ENCODE assay signal across 11 mouse cellular contexts in genomic region chr8:102554213-102554612, GRCm38 (mm10).
DNase-seq lines count a peak whose midpoint lies in the region; ATAC-seq lines count a peak whose summit lies in the region.
"Had no signal": no experiment of that assay in that cellular context is flagged by ENCODE, and none has a peak within 500 bp of the region (broad histone marks: within the 10 kb centered on the region; RNA-seq: fewer than 3 reads in every experiment).

No protein-coding gene starts in this region.

- 64% methylated on average over 6 of the region's 6 CpGs for WGBS in forebrain, embryonic 15.5 days
- WGBS in forebrain, embryonic 13.5 days, result 66% methylated on average over 6 of the region's 6 CpGs
- WGBS in kidney, embryonic 16.5 days, result 34% methylated on average over 6 of the region's 6 CpGs
- 38% methylated on average over 6 of the region's 6 CpGs for WGBS in intestine, embryonic 15.5 days

- no peak for ATAC-seq in forebrain, embryonic 15.5 days (replicated peaks)
- ATAC-seq in forebrain, embryonic 13.5 days, result no peak
- ATAC-seq in kidney, embryonic 16.5 days (ENCODE audit: low FRiP score, low TSS enrichment), result no peak
- ATAC-seq in intestine, embryonic 15.5 days, result 0 out of 2 replicates have a peak, but pooled peaks have one; percentile 12
- ATAC-seq in activated CD4-positive, CD25-positive, alpha-beta regulatory T cell, adult 4 months, result no peak

- no peak overlapping the region for H3K9ac ChIP-seq in forebrain, embryonic 15.5 days (replicated peaks)
- H3K9ac ChIP-seq in forebrain, embryonic 13.5 days, result no peak overlapping the region
- no peak overlapping the region for H3K9ac ChIP-seq in kidney, embryonic 16.5 days (replicated peaks; ENCODE audit: low read length)
- no peak overlapping the region for H3K9ac ChIP-seq in intestine, embryonic 15.5 days

- no peaks in the 10 kb centered on the region for H3K9me3 ChIP-seq in forebrain, embryonic 15.5 days
- no peaks in the 10 kb centered on the region for H3K9me3 ChIP-seq in forebrain, embryonic 13.5 days (replicated peaks)
- no peaks in the 10 kb centered on the region for H3K9me3 ChIP-seq in kidney, embryonic 16.5 days (ENCODE audit: low read length)
- no peaks in the 10 kb centered on the region for H3K9me3 ChIP-seq in intestine, embryonic 15.5 days

- no peak overlapping the region for H3K4me3 ChIP-seq in forebrain, embryonic 15.5 days
- H3K4me3 ChIP-seq in forebrain, embryonic 13.5 days, result no peak overlapping the region
- H3K4me3 ChIP-seq in kidney, embryonic 16.5 days (ENCODE audit: low read length), result no peak overlapping the region
- no peak overlapping the region for H3K4me3 ChIP-seq in intestine, embryonic 15.5 days (replicated peaks)
- H3K4me3 ChIP-seq: myocyte had no signal

- H3K4me1 ChIP-seq in forebrain, embryonic 15.5 days, result peaks cover 15% of the 10 kb centered on the region
- peaks cover 8% of the 10 kb centered on the region for H3K4me1 ChIP-seq in forebrain, embryonic 13.5 days
- H3K4me1 ChIP-seq in kidney, embryonic 16.5 days (ENCODE audit: insufficient read depth, low read length), result peaks cover 6% of the 10 kb centered on the region; the same call in 1 of the 2 replicates
- H3K4me1 ChIP-seq in intestine, embryonic 15.5 days (replicated peaks), result no peaks in the 10 kb centered on the region; the same call in 1 of the 2 replicates

- no peak for DNase-seq in kidney, adult 18-20 months
- DNase-seq in lung, postnatal 36 days, result peak; percentile 60
- no peak for DNase-seq in urinary bladder, postnatal 14 days (ENCODE audit: low spot score)
- DNase-seq: cerebellum, postnatal 36 days; kidney, adult 11 months had no signal

- no peaks in the 10 kb centered on the region for H3K36me3 ChIP-seq in forebrain, embryonic 15.5 days
- no peaks in the 10 kb centered on the region for H3K36me3 ChIP-seq in forebrain, embryonic 13.5 days (ENCODE audit: poor library complexity, severe bottlenecking)
- H3K36me3 ChIP-seq in kidney, embryonic 16.5 days (ENCODE audit: insufficient read depth, low read length), result no peaks in the 10 kb centered on the region
- no peaks in the 10 kb centered on the region for H3K36me3 ChIP-seq in intestine, embryonic 15.5 days

- H3K4me2 ChIP-seq in forebrain, embryonic 15.5 days (replicated peaks), result no peak overlapping the region
- H3K4me2 ChIP-seq in forebrain, embryonic 13.5 days, result no peak overlapping the region
- H3K4me2 ChIP-seq in kidney, embryonic 16.5 days (replicated peaks; ENCODE audit: low read depth, low read length), result no peak overlapping the region
- no peak overlapping the region for H3K4me2 ChIP-seq in intestine, embryonic 15.5 days (replicated peaks)

- H3K27ac ChIP-seq in forebrain, embryonic 15.5 days (replicated peaks), result peak overlapping the region; percentile 36
- H3K27ac ChIP-seq in forebrain, embryonic 13.5 days, result no peak overlapping the region; the same call in 1 of the 2 replicates
- peak overlapping the region; percentile 89 for H3K27ac ChIP-seq in kidney, embryonic 16.5 days (ENCODE audit: low read length)
- peak overlapping the region; percentile 62 for H3K27ac ChIP-seq in intestine, embryonic 15.5 days

- H3K27me3 ChIP-seq in forebrain, embryonic 15.5 days, result no peaks in the 10 kb centered on the region
- no peaks in the 10 kb centered on the region for H3K27me3 ChIP-seq in forebrain, embryonic 13.5 days
- no peaks in the 10 kb centered on the region for H3K27me3 ChIP-seq in kidney, embryonic 16.5 days (ENCODE audit: insufficient read depth, low read length)
- H3K27me3 ChIP-seq in intestine, embryonic 15.5 days (replicated peaks), result no peaks in the 10 kb centered on the region
